Mouse (Mus musculus): Measurements from ENCODE around the gene Gm11437. TPM values are rescaled to one million over a fixed set of nuclear protein-coding genes. Genes with fewer than 3 reads are reported as not detected.

Gene Gm11437
- polyA plus RNA-seq (2012; rRNA removed) = 0.08 TPM in 1 of 2 replicates, not detected in the other

GRCm38 (mm10) chr11:84167046-84167526 lies at the start of gene Gm11437:
Gm11437 (minus strand) TSS chr11:84167476.
- no peak for DNase-seq (ENCODE audit: low read depth)
- TF ChIP-seq CTCF (IDR thresholded peaks at IDR 0.05; ENCODE audit: borderline replicate concordance, extremely low read depth, insufficient read depth, insufficient read length) (no peak), POLR2A (IDR thresholded peaks at IDR 0.05; ENCODE audit: borderline replicate concordance, extremely low read depth, insufficient read depth, insufficient read length, poor library complexity, severe bottlenecking) (no peak)

- DNase-seq (ENCODE audit: low read depth) = no peak
- TF ChIP-seq CTCF (IDR thresholded peaks at IDR 0.05; ENCODE audit: borderline replicate concordance, extremely low read depth, insufficient read depth, insufficient read length) = no peak
- no peak for TF ChIP-seq POLR2A (IDR thresholded peaks at IDR 0.05; ENCODE audit: borderline replicate concordance, extremely low read depth, insufficient read depth, insufficient read length, poor library complexity, severe bottlenecking)
Measured at GRCm38 (mm10) chr11:84210876-84211275, 43.6 kb upstream of the Gm11437 start.

- no peak for TF ChIP-seq POLR2A (IDR thresholded peaks at IDR 0.05; ENCODE audit: borderline replicate concordance, extremely low read depth, insufficient read depth, insufficient read length, poor library complexity, severe bottlenecking)
- TF ChIP-seq CTCF (IDR thresholded peaks at IDR 0.05; ENCODE audit: borderline replicate concordance, extremely low read depth, insufficient read depth, insufficient read length) = no peak
- DNase-seq (ENCODE audit: low read depth) = no peak
Measured at GRCm38 (mm10) chr11:84205776-84206175, 38.5 kb upstream of the Gm11437 start.

GRCm38 (mm10) chr11:84197607-84198402 lies 30.5 kb upstream of the Gm11437 start:
- no peak for DNase-seq (ENCODE audit: low read depth)
- TF ChIP-seq CTCF (IDR thresholded peaks at IDR 0.05; ENCODE audit: borderline replicate concordance, extremely low read depth, insufficient read depth, insufficient read length) (no peak), POLR2A (IDR thresholded peaks at IDR 0.05; ENCODE audit: borderline replicate concordance, extremely low read depth, insufficient read depth, insufficient read length, poor library complexity, severe bottlenecking) (no peak)

DNA sequence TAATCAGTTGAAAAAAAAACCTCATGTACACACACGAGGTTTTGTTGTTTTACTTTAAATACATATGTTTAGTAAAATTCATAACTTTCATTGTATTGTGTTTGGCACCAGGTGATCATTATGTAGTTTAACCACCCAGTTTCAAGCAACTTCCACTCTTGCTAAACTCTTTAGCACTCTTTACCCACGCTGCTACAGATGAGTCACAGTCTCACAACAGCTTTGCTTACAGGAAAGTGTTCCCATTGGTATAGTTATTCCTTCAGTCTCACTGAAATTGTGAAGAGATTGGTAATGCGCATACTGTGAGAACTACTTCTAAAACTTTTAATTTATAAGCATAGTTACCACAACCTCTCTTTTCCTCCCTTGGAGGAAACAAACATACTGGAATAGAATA lies 27.5 kb upstream of the Gm11437 start:
- TF ChIP-seq CTCF (IDR thresholded peaks at IDR 0.05; ENCODE audit: borderline replicate concordance, extremely low read depth, insufficient read depth, insufficient read length) (no peak), POLR2A (IDR thresholded peaks at IDR 0.05; ENCODE audit: borderline replicate concordance, extremely low read depth, insufficient read depth, insufficient read length, poor library complexity, severe bottlenecking) (no peak)
- DNase-seq (ENCODE audit: low read depth) = no peak

- DNase-seq (ENCODE audit: low read depth) = no peak
- TF ChIP-seq CTCF (IDR thresholded peaks at IDR 0.05; ENCODE audit: borderline replicate concordance, extremely low read depth, insufficient read depth, insufficient read length) = peak; percentile 23; the same call in 1 of the 2 replicates
- no peak for TF ChIP-seq POLR2A (IDR thresholded peaks at IDR 0.05; ENCODE audit: borderline replicate concordance, extremely low read depth, insufficient read depth, insufficient read length, poor library complexity, severe bottlenecking)
Measured at GRCm38 (mm10) chr11:84193249-84193648, 26.0 kb upstream of the Gm11437 start.

GRCm38 (mm10) chr11:84190581-84191233 lies 23.4 kb upstream of the Gm11437 start:
- no peak for DNase-seq (ENCODE audit: low read depth)
- TF ChIP-seq POLR2A (IDR thresholded peaks at IDR 0.05; ENCODE audit: borderline replicate concordance, extremely low read depth, insufficient read depth, insufficient read length, poor library complexity, severe bottlenecking) (no peak), CTCF (IDR thresholded peaks at IDR 0.05; ENCODE audit: borderline replicate concordance, extremely low read depth, insufficient read depth, insufficient read length) (no peak)

GRCm38 (mm10) chr11:84188530-84188929 lies 21.3 kb upstream of the Gm11437 start:
- TF ChIP-seq CTCF (IDR thresholded peaks at IDR 0.05; ENCODE audit: borderline replicate concordance, extremely low read depth, insufficient read depth, insufficient read length) (no peak), POLR2A (IDR thresholded peaks at IDR 0.05; ENCODE audit: borderline replicate concordance, extremely low read depth, insufficient read depth, insufficient read length, poor library complexity, severe bottlenecking) (no peak)
- DNase-seq (ENCODE audit: low read depth) = no peak

DNA sequence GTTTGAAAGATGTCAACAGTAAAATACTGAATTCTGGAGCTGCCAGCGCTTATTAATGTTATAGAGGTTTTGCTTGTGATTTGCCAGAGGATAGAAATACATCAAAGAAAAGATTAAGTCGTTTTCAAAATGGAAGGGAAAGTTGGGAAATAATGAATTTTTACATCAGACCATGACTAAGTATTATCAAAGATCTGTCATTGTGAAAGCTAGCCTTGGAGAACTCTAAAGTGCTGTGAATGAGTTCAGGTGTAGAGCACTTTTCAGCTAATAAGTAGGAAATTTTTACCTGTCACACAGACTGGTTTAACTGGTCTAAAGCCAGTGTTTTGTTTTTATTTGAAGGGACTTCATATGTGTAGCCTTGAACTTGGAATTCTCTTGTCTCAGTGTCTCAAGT lies 14.0 kb upstream of the Gm11437 start:
- TF ChIP-seq CTCF (IDR thresholded peaks at IDR 0.05; ENCODE audit: borderline replicate concordance, extremely low read depth, insufficient read depth, insufficient read length) (no peak), POLR2A (IDR thresholded peaks at IDR 0.05; ENCODE audit: borderline replicate concordance, extremely low read depth, insufficient read depth, insufficient read length, poor library complexity, severe bottlenecking) (no peak)
- no peak for DNase-seq (ENCODE audit: low read depth)

- peak; percentile 38; the same call in 1 of the 2 replicates for TF ChIP-seq CTCF (IDR thresholded peaks at IDR 0.05; ENCODE audit: borderline replicate concordance, extremely low read depth, insufficient read depth, insufficient read length)
- no peak; the same call in 1 of the 2 replicates for TF ChIP-seq POLR2A (IDR thresholded peaks at IDR 0.05; ENCODE audit: borderline replicate concordance, extremely low read depth, insufficient read depth, insufficient read length, poor library complexity, severe bottlenecking)
- DNase-seq (ENCODE audit: low read depth) = peak; percentile 88
Measured at GRCm38 (mm10) chr11:84179954-84180598, 12.8 kb upstream of the Gm11437 start.
